25 mouse cellular contexts compared by ENCODE assay signal in the genomic region with DNA sequence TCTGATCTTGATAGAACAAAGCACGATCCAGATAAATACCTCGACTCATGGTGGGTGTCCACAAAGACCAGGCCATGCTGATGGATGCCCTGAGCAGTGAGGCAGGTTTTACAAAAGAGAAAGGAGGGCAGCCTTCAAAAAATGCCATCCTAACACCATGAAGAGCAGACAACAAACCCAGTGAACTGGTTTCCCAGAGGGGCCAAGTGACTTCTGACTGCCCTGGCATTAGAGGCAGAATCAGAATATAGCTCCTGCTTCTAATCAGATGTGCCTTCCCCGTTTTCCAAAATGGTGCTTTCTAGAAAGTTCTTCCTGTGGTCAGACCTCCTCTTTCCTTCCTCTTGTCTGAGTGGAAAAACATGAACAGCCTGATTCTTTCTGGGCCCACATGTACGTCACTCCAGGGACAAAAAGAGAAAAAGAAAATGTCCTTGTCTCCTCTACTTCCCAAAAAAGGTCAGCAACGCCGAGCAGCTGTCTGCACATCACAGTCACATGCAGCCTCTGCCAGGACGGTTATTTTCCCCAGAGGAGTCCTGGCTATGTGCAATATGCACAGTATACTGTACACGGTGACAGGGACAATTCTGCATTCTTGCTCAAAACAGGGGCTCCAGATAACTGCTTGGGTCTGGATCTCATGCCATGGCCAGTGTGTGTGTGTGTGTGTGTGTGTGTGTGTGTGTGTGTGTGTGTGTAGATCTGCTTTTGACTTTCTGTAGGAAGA.
DNase-seq lines count a peak whose midpoint lies in the region; ATAC-seq and TF ChIP-seq lines count a peak whose summit lies in the region.
"Had no signal": no experiment of that assay in that cellular context is flagged by ENCODE, and none has a peak within 500 bp of the region (broad histone marks: within the 10 kb centered on the region; RNA-seq: fewer than 3 reads in every experiment).

No protein-coding gene starts in this region.

- H3K4me2 ChIP-seq in intestine, embryonic 14.5 days (ENCODE audit: low read length): no peak overlapping the region
- no peak overlapping the region for H3K4me2 ChIP-seq in intestine, postnatal 0 days (replicated peaks; ENCODE audit: low read depth)
- H3K4me2 ChIP-seq in heart, embryonic 15.5 days: no peak overlapping the region
- no peak overlapping the region for H3K4me2 ChIP-seq in liver, embryonic 11.5 days
- H3K4me2 ChIP-seq: embryonic facial prominence, embryonic 13.5 days; midbrain, embryonic 15.5 days had no signal

- peak; percentile 17 for DNase-seq in adrenal gland, adult 2 months
- no peak for DNase-seq in adrenal gland, postnatal 25 days
- peak; percentile 20 for DNase-seq in intestine, embryonic 14.5 days (ENCODE audit: low spot score)
- peak; percentile 4 for DNase-seq in lung, postnatal 14 days
- DNase-seq in liver, embryonic 11.5 days (ENCODE audit: low spot score): no peak
- DNase-seq: cerebellum, adult 11-12 months; cerebellum, postnatal 14 days; gastrocnemius, postnatal 36 days; kidney, adult 18-20 months; kidney, postnatal 14 days; layer of hippocampus, postnatal 36 days; liver; liver, postnatal 0 days; thymus, postnatal 14 days had no signal

- ATAC-seq in intestine, embryonic 14.5 days (replicated peaks; ENCODE audit: low FRiP score, low TSS enrichment, low read depth): no peak
- ATAC-seq in intestine, postnatal 0 days: no peak
- peak; percentile 60; the same call in 1 of the 2 replicates for ATAC-seq in heart, embryonic 15.5 days (replicated peaks; ENCODE audit: insufficient number of reproducible peaks, insufficient read depth, low FRiP score, low read depth)
- ATAC-seq in liver, embryonic 11.5 days (replicated peaks; ENCODE audit: low FRiP score): no peak
- ATAC-seq: activated CD4-positive, CD25-positive, alpha-beta regulatory T cell, adult 4 months; CD4-positive, CD25-positive, alpha-beta regulatory T cell, adult 4 months; forebrain, embryonic 16.5 days; hindbrain, embryonic 16.5 days; liver, postnatal 0 days; midbrain, embryonic 15.5 days; Patski had no signal

- 63% methylated on average over 8 of the region's 8 CpGs for WGBS in intestine, embryonic 14.5 days
- WGBS in intestine, postnatal 0 days: 62% methylated on average over 8 of the region's 8 CpGs
- 36% methylated on average over 8 of the region's 8 CpGs for WGBS in heart, embryonic 15.5 days
- WGBS in liver, embryonic 11.5 days: 48% methylated on average over 8 of the region's 8 CpGs

- H3K27me3 ChIP-seq in intestine, embryonic 14.5 days (replicated peaks; ENCODE audit: control insufficient read depth, insufficient read depth, low read length): no peaks in the 10 kb centered on the region
- H3K27me3 ChIP-seq in intestine, postnatal 0 days (replicated peaks; ENCODE audit: control insufficient read depth, insufficient read depth, low read length): no peaks in the 10 kb centered on the region
- H3K27me3 ChIP-seq in heart, embryonic 15.5 days: no peaks in the 10 kb centered on the region
- H3K27me3 ChIP-seq in liver, embryonic 11.5 days (replicated peaks; ENCODE audit: control insufficient read depth, insufficient read depth, low read length): no peaks in the 10 kb centered on the region
- H3K27me3 ChIP-seq: embryonic facial prominence, embryonic 13.5 days; midbrain, embryonic 15.5 days had no signal

- no peak overlapping the region for H3K27ac ChIP-seq in intestine, embryonic 14.5 days (ENCODE audit: low read depth)
- no peak overlapping the region for H3K27ac ChIP-seq in intestine, postnatal 0 days (ENCODE audit: low read depth, low read length)
- H3K27ac ChIP-seq in heart, embryonic 15.5 days: peak overlapping the region; percentile 51
- H3K27ac ChIP-seq in liver, embryonic 11.5 days (ENCODE audit: low read depth, low read length): no peak overlapping the region
- H3K27ac ChIP-seq: embryonic facial prominence, embryonic 13.5 days; midbrain, embryonic 15.5 days had no signal

- no peaks in the 10 kb centered on the region for H3K9me3 ChIP-seq in intestine, embryonic 14.5 days (ENCODE audit: control insufficient read depth, low read length)
- H3K9me3 ChIP-seq in intestine, postnatal 0 days (ENCODE audit: control insufficient read depth): no peaks in the 10 kb centered on the region
- H3K9me3 ChIP-seq in heart, embryonic 15.5 days (replicated peaks): no peaks in the 10 kb centered on the region
- H3K9me3 ChIP-seq in liver, embryonic 11.5 days (ENCODE audit: control insufficient read depth, low read length): no peaks in the 10 kb centered on the region
- H3K9me3 ChIP-seq: embryonic facial prominence, embryonic 13.5 days; midbrain, embryonic 15.5 days had no signal

- H3K36me3 ChIP-seq in intestine, embryonic 14.5 days (ENCODE audit: control insufficient read depth, insufficient read depth, low read length): no peaks in the 10 kb centered on the region
- no peaks in the 10 kb centered on the region for H3K36me3 ChIP-seq in intestine, postnatal 0 days (ENCODE audit: control insufficient read depth, insufficient read depth)
- no peaks in the 10 kb centered on the region for H3K36me3 ChIP-seq in heart, embryonic 15.5 days
- H3K36me3 ChIP-seq in liver, embryonic 11.5 days (ENCODE audit: control insufficient read depth, insufficient read depth, low read length): no peaks in the 10 kb centered on the region
- H3K36me3 ChIP-seq: embryonic facial prominence, embryonic 13.5 days; midbrain, embryonic 15.5 days had no signal

- H3K4me1 ChIP-seq in intestine, embryonic 14.5 days (replicated peaks; ENCODE audit: control insufficient read depth, insufficient read depth, low read length): no peaks in the 10 kb centered on the region
- no peaks in the 10 kb centered on the region for H3K4me1 ChIP-seq in intestine, postnatal 0 days (replicated peaks; ENCODE audit: control insufficient read depth, insufficient read depth, low read length)
- H3K4me1 ChIP-seq in heart, embryonic 15.5 days (replicated peaks): peaks cover 13% of the 10 kb centered on the region
- H3K4me1 ChIP-seq in liver, embryonic 11.5 days (replicated peaks; ENCODE audit: control insufficient read depth, insufficient read depth, low read length): no peaks in the 10 kb centered on the region
- H3K4me1 ChIP-seq: embryonic facial prominence, embryonic 13.5 days; midbrain, embryonic 15.5 days had no signal

- no peak overlapping the region for H3K4me3 ChIP-seq in intestine, embryonic 14.5 days (ENCODE audit: low read depth, low read length)
- no peak overlapping the region for H3K4me3 ChIP-seq in intestine, postnatal 0 days (ENCODE audit: low read depth, low read length)
- no peak overlapping the region for H3K4me3 ChIP-seq in heart, embryonic 15.5 days
- H3K4me3 ChIP-seq in liver, embryonic 11.5 days (ENCODE audit: low read depth, low read length): no peak overlapping the region
- H3K4me3 ChIP-seq: embryonic facial prominence, embryonic 13.5 days; layer of hippocampus, adult 2 months; midbrain, embryonic 15.5 days; myocyte had no signal

- H3K9ac ChIP-seq in intestine, embryonic 14.5 days (ENCODE audit: low read length): no peak overlapping the region
- H3K9ac ChIP-seq in intestine, postnatal 0 days (ENCODE audit: low read depth, low read length): no peak overlapping the region
- H3K9ac ChIP-seq in heart, embryonic 15.5 days: no peak overlapping the region
- H3K9ac ChIP-seq in liver, embryonic 11.5 days (ENCODE audit: low read depth, low read length): no peak overlapping the region
- H3K9ac ChIP-seq: embryonic facial prominence, embryonic 13.5 days; liver, postnatal 0 days; midbrain, embryonic 15.5 days had no signal

- no peak for TF ChIP-seq CTCF in intestine, postnatal 0 days (IDR thresholded peaks at IDR 0.05; ENCODE audit: low read depth)

Comparison
In these comparisons a context has a peak if more than half of its experiments do, and no peak if none do; other contexts are left out.
1. DNase-seq: peak in adrenal gland, adult 2 months (single experiment), intestine, embryonic 14.5 days (single experiment) and lung, postnatal 14 days (single experiment); none in adrenal gland, postnatal 25 days (single experiment) and liver, embryonic 11.5 days (single experiment).